Mouse (Mus musculus) myocyte (in vitro differentiated cells): Measurements from ENCODE around the gene Osbpl11. TPM values are rescaled to one million over a fixed set of nuclear protein-coding genes. Genes with fewer than 3 reads are reported as not detected.

Experiments
- H3K27me3 ChIP-seq: one replicate; pipeline ENCODE4 v1.6.1; 2011; ENCODE audit not compliant: control insufficient read depth, insufficient read depth, insufficient read length
- H3K36me3 ChIP-seq: one replicate; pipeline ENCODE4 v1.6.1; 2011; ENCODE audit not compliant: control insufficient read depth, insufficient read depth
- H3K4me2 ChIP-seq: one replicate; pipeline ENCODE4 v1.6.1; 2011; ENCODE audit warnings: low read depth, control low read depth
- H3K4me3 ChIP-seq: one replicate; pipeline ENCODE4 v1.5.1; 2011; ENCODE audit warnings: mild to moderate bottlenecking, control low read depth, moderate library complexity
- H3K79me2 ChIP-seq: one replicate; pipeline ENCODE4 v1.6.1; 2011; ENCODE audit not compliant: control insufficient read depth, insufficient read depth
- H3ac ChIP-seq: one replicate; pipeline ENCODE4 v1.6.1; 2011; ENCODE audit not compliant: control insufficient read depth, insufficient read length
- CEBPB ChIP-seq: IDR thresholded peaks from 2 replicates; pipeline ENCODE4 v1.6.1; 2011; ENCODE audit warnings: mild to moderate bottlenecking, moderate library complexity; ENCODE audit not compliant: poor library complexity, insufficient read depth, severe bottlenecking
- E2F4 ChIP-seq: IDR thresholded peaks from one replicate; pipeline ENCODE4 v1.6.1; 2011; ENCODE audit warnings: mild to moderate bottlenecking, control low read depth, moderate library complexity; ENCODE audit not compliant: insufficient read depth
- MAX ChIP-seq: IDR thresholded peaks from one replicate; pipeline ENCODE4 v1.6.1; 2011; ENCODE audit warnings: low read depth, mild to moderate bottlenecking, control low read depth
- MYOD1 ChIP-seq, 3 experiments: IDR thresholded peaks; one replicate each; pipeline ENCODE4 v1.6.1; 2011; ENCODE audit warnings: control low read depth in 2 of 3, low read depth in 2 of 3, mild to moderate bottlenecking in 2 of 3, moderate library complexity in 1 of 3; ENCODE audit not compliant: insufficient read length in 2 of 3, control insufficient read depth in 1 of 3
- MYOG ChIP-seq, 3 experiments: IDR thresholded peaks; one replicate each; pipeline ENCODE4 v1.6.1; 2011; ENCODE audit warnings: control low read depth in 2 of 3, low read depth in 2 of 3, mild to moderate bottlenecking in 2 of 3; ENCODE audit not compliant: insufficient read length in 2 of 3, control insufficient read depth in 1 of 3, insufficient read depth in 1 of 3
- POLR2A ChIP-seq: IDR thresholded peaks from one replicate; pipeline ENCODE4 v1.6.1; 2011; ENCODE audit warnings: low read depth, mild to moderate bottlenecking, control low read depth, moderate library complexity; ENCODE audit not compliant: insufficient read length
- POLR2AphosphoS2 ChIP-seq: IDR thresholded peaks from one replicate; pipeline ENCODE4 v1.6.1; 2011; ENCODE audit warnings: low read depth, control low read depth; ENCODE audit not compliant: insufficient read length
- REST ChIP-seq: IDR thresholded peaks from one replicate; pipeline ENCODE4 v1.6.1; 2011; ENCODE audit warnings: mild to moderate bottlenecking, control low read depth, moderate library complexity; ENCODE audit not compliant: insufficient read depth, insufficient read length
- SRF ChIP-seq: IDR thresholded peaks from one replicate; pipeline ENCODE4 v1.6.1; 2011; ENCODE audit warnings: low read depth; ENCODE audit not compliant: control insufficient read depth, insufficient read length
- TCF12 ChIP-seq: IDR thresholded peaks from one replicate; pipeline ENCODE4 v1.6.1; 2011; ENCODE audit warnings: mild to moderate bottlenecking, control low read depth; ENCODE audit not compliant: poor library complexity, insufficient read depth, severe bottlenecking
- TCF3 ChIP-seq: IDR thresholded peaks from one replicate; pipeline ENCODE4 v1.6.1; 2011; ENCODE audit warnings: low read depth, control low read depth; ENCODE audit not compliant: insufficient read length
- USF1 ChIP-seq: IDR thresholded peaks from one replicate; pipeline ENCODE4 v1.6.1; 2011; ENCODE audit warnings: low read depth, mild to moderate bottlenecking, control low read depth, moderate library complexity
- polyA plus RNA-seq: library from polyadenylated mRNA; unstranded; fragments of >200 nt; fragmentation: generic; extraction: Trizol; gene quantifications from one replicate; pipeline ENCODE4 v1.2.1, GENCODE M21; 2012; ENCODE audit warnings: missing spikeins

The Osbpl11 gene
- polyA plus RNA-seq, 1 experiment = 8.5 TPM

DNA sequence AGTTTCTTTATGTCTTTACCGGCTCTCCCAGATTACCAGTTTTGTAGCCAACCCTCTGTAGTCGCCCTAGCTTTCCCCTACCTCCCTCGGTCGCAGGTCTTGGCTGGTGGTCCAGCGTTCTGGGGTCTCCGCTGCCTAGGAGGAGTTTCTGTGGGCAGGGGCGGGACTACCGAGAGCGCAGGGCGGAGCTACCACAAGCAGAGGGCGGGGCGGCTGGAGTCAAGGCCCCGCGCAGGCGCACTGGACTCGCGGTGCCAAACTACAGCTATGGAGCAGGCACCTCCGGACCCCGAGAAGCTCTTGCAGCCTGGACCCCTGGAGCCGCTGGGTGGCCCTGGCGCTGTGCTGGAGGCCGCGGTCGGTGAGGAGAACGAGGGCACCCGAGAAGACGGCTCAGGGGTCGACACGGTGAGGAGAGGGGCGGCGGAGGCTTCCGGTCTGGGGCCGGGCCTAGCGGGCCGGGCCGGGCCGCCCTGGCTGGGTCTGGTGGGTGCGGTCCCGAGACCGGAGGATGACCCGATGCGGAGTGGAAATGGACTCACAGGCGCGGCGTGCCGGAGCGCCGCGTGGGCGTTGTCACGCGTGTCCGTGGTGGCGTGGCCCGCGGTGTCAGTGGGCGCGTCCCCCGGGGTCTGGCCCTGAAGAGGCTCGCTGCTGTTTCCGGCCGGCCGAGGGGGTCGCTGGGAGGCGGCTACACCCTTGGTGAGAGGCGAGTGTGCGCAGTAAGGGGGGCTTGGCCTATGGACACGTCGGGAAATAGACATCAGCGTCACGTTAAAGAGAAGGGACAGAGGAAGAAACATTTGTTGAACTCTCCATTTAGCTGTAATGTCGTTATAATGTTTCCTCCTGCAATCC, 66.6 kb downstream of the Osbpl11 start, which contains the start of gene Snx4:
TSS of gene Snx4 (plus strand) at position 249 of the 858 bp plus-strand sequence.
- Histone ChIP-seq H3K4me2 (peak within 1 kb of the TSS; percentile 78), H3ac (peak within 1 kb of the TSS; percentile 52), H3K36me3 (no peaks in the 10 kb centered on the region), H3K27me3 (no peaks in the 10 kb centered on the region), H3K4me3 (peak within 1 kb of the TSS; percentile 90), H3K79me2 (peaks cover 48% of the 10 kb centered on the region)
- TF ChIP-seq TCF12 = no peak
- peak in 1 of 3 experiments; percentile 10 for TF ChIP-seq MYOG (IDR thresholded peaks at IDR 0.05; ENCODE audit: control insufficient read depth in 1 of 3, insufficient read depth in 1 of 3, insufficient read length in 2 of 3, low read depth in 2 of 3)
- peak; percentile 85 for TF ChIP-seq POLR2AphosphoS2
- TF ChIP-seq E2F4 = no peak
- TF ChIP-seq TCF3 = no peak
- TF ChIP-seq USF1 = no peak
- TF ChIP-seq SRF = no peak
- peak; percentile 84 for TF ChIP-seq POLR2A
- peak in 1 of 3 experiments; percentile 27 for TF ChIP-seq MYOD1 (IDR thresholded peaks at IDR 0.05; ENCODE audit: control insufficient read depth in 1 of 3, insufficient read length in 2 of 3, low read depth in 2 of 3)
- TF ChIP-seq REST = no peak
- TF ChIP-seq CEBPB = no peak
- TF ChIP-seq MAX = no peak

- H3K4me3 ChIP-seq = no peak overlapping the region
- H3K27me3 ChIP-seq = no peaks in the 10 kb centered on the region
- no peak overlapping the region for H3ac ChIP-seq
- H3K36me3 ChIP-seq = peaks cover 5% of the 10 kb centered on the region
- H3K79me2 ChIP-seq = peaks cover 85% of the 10 kb centered on the region
- H3K4me2 ChIP-seq = no peak overlapping the region
- TF ChIP-seq REST (no peak), SRF (no peak), MAX (no peak), MYOD1 (IDR thresholded peaks at IDR 0.05; ENCODE audit: control insufficient read depth in 1 of 3, insufficient read length in 2 of 3, low read depth in 2 of 3) (no peak), CEBPB (no peak), USF1 (no peak), TCF12 (no peak)
These were observed 70.7 kb downstream of the Osbpl11 start for GRCm38 (mm10) chr16:33255601-33256000.

DNA sequence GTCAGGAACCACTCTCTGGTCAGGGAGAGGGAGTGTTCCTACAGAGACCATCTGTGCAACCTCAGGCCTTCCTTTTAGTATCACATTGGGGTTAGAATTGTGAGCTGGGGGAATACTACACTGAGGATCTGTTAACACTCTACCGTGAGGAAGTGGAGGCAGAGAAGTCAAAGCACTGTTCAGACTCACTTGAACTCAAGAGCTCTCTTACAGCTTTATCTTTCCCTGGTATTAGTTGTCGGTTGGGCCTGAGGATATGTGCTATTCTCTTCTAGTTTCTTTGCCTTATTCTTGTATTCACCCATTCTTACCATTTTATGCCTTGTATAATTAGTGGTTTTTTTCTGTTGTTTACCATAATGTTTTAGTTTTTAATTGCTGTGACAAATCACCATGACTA, 73.7 kb downstream of the Osbpl11 start:
- TF ChIP-seq POLR2A (no peak), USF1 (no peak), TCF3 (no peak), MYOD1 (IDR thresholded peaks at IDR 0.05; ENCODE audit: control insufficient read depth in 1 of 3, insufficient read length in 2 of 3, low read depth in 2 of 3) (no peak), MAX (no peak), POLR2AphosphoS2 (no peak), REST (no peak), E2F4 (no peak), CEBPB (no peak), MYOG (IDR thresholded peaks at IDR 0.05; ENCODE audit: control insufficient read depth in 1 of 3, insufficient read depth in 1 of 3, insufficient read length in 2 of 3, low read depth in 2 of 3) (no peak), SRF (no peak), TCF12 (no peak)
- H3K36me3 ChIP-seq = peaks cover 5% of the 10 kb centered on the region
- no peak overlapping the region for H3ac ChIP-seq
- H3K4me3 ChIP-seq = no peak overlapping the region
- H3K4me2 ChIP-seq = no peak overlapping the region
- peaks cover 86% of the 10 kb centered on the region for H3K79me2 ChIP-seq
- H3K27me3 ChIP-seq = no peaks in the 10 kb centered on the region

GRCm38 (mm10) chr16:33259824-33260223, 75.0 kb downstream of the Osbpl11 start:
- no peak overlapping the region for H3K4me2 ChIP-seq
- no peak overlapping the region for H3K4me3 ChIP-seq
- H3ac ChIP-seq = no peak overlapping the region
- TF ChIP-seq TCF3 = no peak
- peaks cover 5% of the 10 kb centered on the region for H3K36me3 ChIP-seq
- H3K27me3 ChIP-seq = no peaks in the 10 kb centered on the region
- H3K79me2 ChIP-seq = peaks cover 73% of the 10 kb centered on the region

- TF ChIP-seq E2F4 = no peak
- TF ChIP-seq SRF = no peak
- no peak for TF ChIP-seq POLR2AphosphoS2
- no peak for TF ChIP-seq CEBPB
- TF ChIP-seq USF1 = no peak
- TF ChIP-seq TCF12 = no peak
- no peak for TF ChIP-seq REST
- TF ChIP-seq MYOG (IDR thresholded peaks at IDR 0.05; ENCODE audit: control insufficient read depth in 1 of 3, insufficient read depth in 1 of 3, insufficient read length in 2 of 3, low read depth in 2 of 3) = no peak
- no peak for TF ChIP-seq TCF3
- TF ChIP-seq MYOD1 (IDR thresholded peaks at IDR 0.05; ENCODE audit: control insufficient read depth in 1 of 3, insufficient read length in 2 of 3, low read depth in 2 of 3) = no peak
- TF ChIP-seq POLR2A = no peak
- TF ChIP-seq MAX = no peak
- no peak overlapping the region for H3K4me3 ChIP-seq
- H3ac ChIP-seq = no peak overlapping the region
- peaks cover 63% of the 10 kb centered on the region for H3K79me2 ChIP-seq
- H3K27me3 ChIP-seq = no peaks in the 10 kb centered on the region
- no peak overlapping the region for H3K4me2 ChIP-seq
- peaks cover 14% of the 10 kb centered on the region for H3K36me3 ChIP-seq
These were observed 76.0 kb downstream of the Osbpl11 start for GRCm38 (mm10) chr16:33260825-33261224.
